Mouse (Mus musculus) hindbrain, postnatal 0 days (tissue): ENCODE data around the gene Tacc2. TPM values are rescaled to one million over a fixed set of nuclear protein-coding genes. Genes with fewer than 3 reads are reported as not detected.

Experiments
- ATAC-seq: fragments of 200-750 bp; cut with Nextera tagmentation; 2 replicates; pipeline ENCODE4 v1.8.0; 2017; ENCODE audit warnings: mild to moderate bottlenecking, moderate TSS enrichment, moderate library complexity
- DNase-seq: peaks from one replicate; pipeline ENCODE4 v3.0.0-alpha.2; 2015; ENCODE audit warnings: low spot score
- H3K27ac ChIP-seq: fragments of 300-500 bp; sonication (generic); 2 replicates; pipeline ENCODE4 v1.5.1; 2014; ENCODE audit warnings: mild to moderate bottlenecking
- H3K27me3 ChIP-seq: fragments of 300-500 bp; sonication (generic); 2 replicates; pipeline ENCODE4 v1.6.1; 2014; ENCODE audit warnings: low read length, mixed read lengths; ENCODE audit not compliant: insufficient read depth
- H3K36me3 ChIP-seq: fragments of 300-500 bp; sonication (generic); 2 replicates; pipeline ENCODE4 v1.6.1; 2014; ENCODE audit warnings: low read length, mixed read lengths; ENCODE audit not compliant: insufficient read depth
- H3K4me1 ChIP-seq: fragments of 300-500 bp; sonication (generic); 2 replicates; pipeline ENCODE4 v1.6.1; 2014; ENCODE audit warnings: antibody characterized with exemption, low read length, mixed read lengths; ENCODE audit not compliant: insufficient read depth
- H3K4me2 ChIP-seq: fragments of 300-500 bp; sonication (generic); 2 replicates; pipeline ENCODE4 v1.6.1; 2014; ENCODE audit warnings: low read depth, mild to moderate bottlenecking, low read length, moderate library complexity, mixed read lengths
- H3K4me3 ChIP-seq: fragments of 300-500 bp; sonication (generic); 2 replicates; pipeline ENCODE4 v1.5.1; 2014; ENCODE audit warnings: low read length
- H3K9ac ChIP-seq: fragments of 300-500 bp; sonication (generic); replicated peaks from 2 replicates; pipeline ENCODE4 v1.6.1; 2014; ENCODE audit warnings: mild to moderate bottlenecking, low read length, moderate library complexity, mixed read lengths
- H3K9me3 ChIP-seq: fragments of 300-500 bp; sonication (generic); 2 replicates; pipeline ENCODE4 v1.6.1; 2016; ENCODE audit warnings: low read length, mixed read lengths
- CTCF ChIP-seq: IDR thresholded peaks from 2 replicates; pipeline ENCODE4 v1.5.1; 2016; ENCODE audit warnings: antibody characterized with exemption, control low read depth, low read depth
- WGBS: fragments of 180-500 bp; shearing (Covaris S2); extraction: QIAGEN DNeasy Blood & Tissue Kit; methylation state at CpG from one replicate; pipeline ENCODE4 v1.1.7; 2014; 5-methylcytosine and 5-hydroxymethylcytosine counted together
- polyA plus RNA-seq: library from polyadenylated mRNA; unstranded; fragments of >200 nt; fragmentation: Nextera tagmentation; extraction: Ambion mirVana; gene quantifications from 2 replicates; pipeline ENCODE4 v1.2.1, GENCODE M21; 2015
- total RNA-seq: library from RNA; depleted of rRNA; stranded (reverse); fragments of >200 nt; gene quantifications from 2 replicates; pipeline ENCODE4 v1.2.3, GENCODE M21; 2014

Tacc2 gene
- total and polyA plus RNA-seq, 2 experiments from 2014 or later, result 38.4 to 51.8 TPM

GRCm38 (mm10) chr7:130676885-130677540 is 99.8 kb downstream of the Tacc2 start:
- Histone ChIP-seq H3K4me2 (no peak overlapping the region), H3K27ac (0 out of 2 replicates have a peak overlapping the region, but pooled peaks have one; percentile 4), H3K9me3 (no peaks in the 10 kb centered on the region), H3K36me3 (no peaks in the 10 kb centered on the region), H3K9ac (no peak overlapping the region), H3K27me3 (no peaks in the 10 kb centered on the region), H3K4me1 (no peaks in the 10 kb centered on the region; the same call in 1 of the 2 replicates), H3K4me3 (no peak overlapping the region)
- WGBS, result 52% methylated on average over 11 of the region's 11 CpGs
- no peak for ATAC-seq
- no peak for TF ChIP-seq CTCF
- DNase-seq, result no peak

- WGBS, result 62% methylated on average over 12 of the region's 12 CpGs
Measured at GRCm38 (mm10) chr7:130677541-130678274, 100.5 kb downstream of the Tacc2 start.

GRCm38 (mm10) chr7:130678414-130678813 is 101.2 kb downstream of the Tacc2 start:
- WGBS, result 82% methylated on average over 6 of the region's 6 CpGs
- H3K4me1 ChIP-seq, result no peaks in the 10 kb centered on the region

More at GRCm38 (mm10) chr7:130677541-130678274, 100.5 kb downstream of the Tacc2 start:
- Histone ChIP-seq H3K9me3 (no peaks in the 10 kb centered on the region), H3K36me3 (no peaks in the 10 kb centered on the region), H3K4me3 (no peak overlapping the region), H3K27ac (0 out of 2 replicates have a peak overlapping the region, but pooled peaks have one; percentile 4), H3K4me2 (no peak overlapping the region), H3K9ac (no peak overlapping the region), H3K27me3 (no peaks in the 10 kb centered on the region), H3K4me1 (no peaks in the 10 kb centered on the region; the same call in 1 of the 2 replicates)
- TF ChIP-seq CTCF, result no peak
- ATAC-seq (no peak), DNase-seq (no peak)

GRCm38 (mm10) chr7:130681798-130682197 is 104.6 kb downstream of the Tacc2 start:
- H3K9ac ChIP-seq, result no peak overlapping the region
- peak; percentile 65 for DNase-seq
- H3K4me3 ChIP-seq, result no peak overlapping the region
- TF ChIP-seq CTCF, result no peak
- no peaks in the 10 kb centered on the region for H3K36me3 ChIP-seq
- ATAC-seq, result no peak
- no peak overlapping the region for H3K4me2 ChIP-seq
- H3K9me3 ChIP-seq, result no peaks in the 10 kb centered on the region
- H3K4me1 ChIP-seq, result no peaks in the 10 kb centered on the region
- WGBS, result 59% methylated on average over 4 of the region's 4 CpGs
- no peaks in the 10 kb centered on the region for H3K27me3 ChIP-seq
- H3K27ac ChIP-seq, result peak overlapping the region; percentile 20; the same call in 1 of the 2 replicates

More at GRCm38 (mm10) chr7:130678414-130678813, 101.2 kb downstream of the Tacc2 start:
- no peaks in the 10 kb centered on the region for H3K27me3 ChIP-seq
- ATAC-seq, result no peak
- TF ChIP-seq CTCF, result no peak
- H3K4me3 ChIP-seq, result no peak overlapping the region
- DNase-seq, result no peak
- no peak overlapping the region for H3K4me2 ChIP-seq
- H3K9me3 ChIP-seq, result no peaks in the 10 kb centered on the region
- H3K27ac ChIP-seq, result no peak overlapping the region
- no peak overlapping the region for H3K9ac ChIP-seq
- H3K36me3 ChIP-seq, result no peaks in the 10 kb centered on the region

GRCm38 (mm10) chr7:130688601-130689000 is 111.4 kb downstream of the Tacc2 start:
- ATAC-seq, result no peak

GRCm38 (mm10) chr7:130690869-130691268 is 113.6 kb downstream of the Tacc2 start:
- H3K4me3 ChIP-seq, result no peak overlapping the region
- H3K27ac ChIP-seq, result no peak overlapping the region
- H3K9me3 ChIP-seq, result no peaks in the 10 kb centered on the region
- DNase-seq (no peak), ATAC-seq (no peak)
- H3K4me1 ChIP-seq, result peaks cover 18% of the 10 kb centered on the region
- WGBS, result 77% methylated on average over 6 of the region's 6 CpGs
- H3K4me2 ChIP-seq, result no peak overlapping the region
- H3K9ac ChIP-seq, result no peak overlapping the region
- no peak for TF ChIP-seq CTCF
- H3K36me3 ChIP-seq, result no peaks in the 10 kb centered on the region
- no peaks in the 10 kb centered on the region for H3K27me3 ChIP-seq

More at GRCm38 (mm10) chr7:130688601-130689000, 111.4 kb downstream of the Tacc2 start:
- 77% methylated on average over 4 of the region's 4 CpGs for WGBS
- TF ChIP-seq CTCF, result no peak
- Histone ChIP-seq H3K4me2 (no peak overlapping the region), H3K9me3 (no peaks in the 10 kb centered on the region), H3K9ac (no peak overlapping the region), H3K4me3 (no peak overlapping the region), H3K36me3 (no peaks in the 10 kb centered on the region), H3K27me3 (no peaks in the 10 kb centered on the region), H3K4me1 (no peaks in the 10 kb centered on the region), H3K27ac (no peak overlapping the region)
- DNase-seq, result no peak
